Comparison of ENCODE assay signal across 18 mouse cellular contexts in the genomic region with DNA sequence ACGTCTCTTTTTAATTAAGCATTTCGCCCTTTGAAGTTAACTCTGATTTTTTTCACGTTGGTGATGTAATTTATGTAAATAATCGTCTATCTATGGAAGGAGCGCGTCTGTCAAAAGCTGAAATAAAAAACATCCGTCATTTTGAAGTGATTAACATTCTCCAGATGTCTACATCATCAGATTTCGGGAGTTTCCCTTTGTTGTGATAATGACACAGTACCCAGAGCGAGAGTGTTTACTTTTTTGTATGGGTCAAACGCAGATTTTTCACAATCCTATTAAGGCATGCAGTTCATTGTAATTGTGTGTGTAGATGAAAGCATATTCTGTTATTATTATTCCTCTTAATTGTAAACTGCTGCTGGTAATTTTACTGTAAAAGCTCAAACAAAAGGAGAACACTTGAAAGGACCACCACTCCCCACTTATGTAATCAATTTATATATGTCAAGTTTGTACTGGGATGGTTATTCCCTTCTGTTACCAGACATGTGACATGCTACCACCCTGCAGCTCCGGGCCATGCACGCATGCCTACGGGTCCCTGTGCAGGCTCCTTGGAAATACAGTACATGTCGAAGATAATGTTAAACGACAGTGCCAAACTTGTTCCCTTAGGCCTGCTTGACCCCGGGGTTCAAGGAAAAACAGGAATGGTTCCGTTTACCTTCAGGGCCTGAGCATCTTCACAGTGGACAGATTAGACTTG. TPM values are rescaled to one million over a fixed set of nuclear protein-coding genes. Genes with fewer than 3 reads are reported as not detected.
DNase-seq lines count a peak whose midpoint lies in the region; ATAC-seq and TF ChIP-seq lines count a peak whose summit lies in the region.
"Had no signal": no experiment of that assay in that cellular context is flagged by ENCODE, and none has a peak within 500 bp of the region (broad histone marks: within the 10 kb centered on the region; RNA-seq: fewer than 3 reads in every experiment).

No protein-coding gene starts in this region.

- H3K36me3 ChIP-seq in forebrain, embryonic 11.5 days (ENCODE audit: control insufficient read depth, insufficient read depth, low read length): no peaks in the 10 kb centered on the region
- H3K36me3 ChIP-seq in forebrain, postnatal 0 days (ENCODE audit: insufficient read depth): no peaks in the 10 kb centered on the region
- no peaks in the 10 kb centered on the region for H3K36me3 ChIP-seq in forebrain, embryonic 15.5 days
- H3K36me3 ChIP-seq in limb, embryonic 12.5 days: no peaks in the 10 kb centered on the region
- H3K36me3 ChIP-seq: intestine, embryonic 15.5 days had no signal

- ATAC-seq in forebrain, embryonic 11.5 days (replicated peaks; ENCODE audit: low FRiP score): peak; percentile 47
- no peak for ATAC-seq in forebrain, postnatal 0 days
- ATAC-seq in forebrain, embryonic 15.5 days (replicated peaks): peak; percentile 69
- ATAC-seq in limb, embryonic 12.5 days (ENCODE audit: insufficient number of reproducible peaks, insufficient read depth, low FRiP score, low TSS enrichment, low read depth): peak; percentile 45; the same call in 1 of the 2 replicates
- ATAC-seq: intestine, embryonic 15.5 days; Patski had no signal

- H3K4me1 ChIP-seq in forebrain, embryonic 11.5 days (replicated peaks; ENCODE audit: control insufficient read depth, insufficient read depth, low read length): peaks cover 10% of the 10 kb centered on the region; the same call in 1 of the 2 replicates
- peaks cover 6% of the 10 kb centered on the region for H3K4me1 ChIP-seq in forebrain, postnatal 0 days (ENCODE audit: insufficient read depth)
- peaks cover 33% of the 10 kb centered on the region for H3K4me1 ChIP-seq in forebrain, embryonic 15.5 days
- H3K4me1 ChIP-seq in limb, embryonic 12.5 days (replicated peaks): peaks cover 38% of the 10 kb centered on the region

- peak; percentile 55 for DNase-seq in forebrain, embryonic 11.5 days (ENCODE audit: low spot score)
- DNase-seq in forebrain, postnatal 0 days: no peak
- peak; percentile 49 for DNase-seq in embryo, embryonic 10.5 days (ENCODE audit: low spot score)
- DNase-seq in thymus, postnatal 10 days (ENCODE audit: low spot score in 2 of 2): no peak
- DNase-seq in spleen, postnatal 4 days (ENCODE audit: low spot score in 2 of 2): no peak
- no peak for DNase-seq in left cerebral cortex, postnatal 25 days (ENCODE audit: low spot score in 2 of 2)
- DNase-seq: cerebellum, adult 18-20 months; heart, adult 18-20 months; layer of hippocampus, adult 9-11 months; lung, postnatal 4 days; right cerebral cortex, adult 18-20 months had no signal

- no peak overlapping the region for H3K4me2 ChIP-seq in forebrain, embryonic 11.5 days (ENCODE audit: low read depth, low read length, severe bottlenecking)
- H3K4me2 ChIP-seq in forebrain, postnatal 0 days (ENCODE audit: low read depth): no peak overlapping the region
- no peak overlapping the region for H3K4me2 ChIP-seq in forebrain, embryonic 15.5 days (replicated peaks)
- no peak overlapping the region for H3K4me2 ChIP-seq in limb, embryonic 12.5 days
- H3K4me2 ChIP-seq: intestine, embryonic 15.5 days had no signal

- no peak for TF ChIP-seq CTCF in forebrain, postnatal 0 days (IDR thresholded peaks at IDR 0.05; ENCODE audit: low read depth)

- no peak overlapping the region for H3K9ac ChIP-seq in forebrain, embryonic 11.5 days (ENCODE audit: low read length)
- no peak overlapping the region for H3K9ac ChIP-seq in forebrain, postnatal 0 days
- H3K9ac ChIP-seq in forebrain, embryonic 15.5 days (replicated peaks): no peak overlapping the region
- H3K9ac ChIP-seq in limb, embryonic 12.5 days (replicated peaks): no peak overlapping the region
- H3K9ac ChIP-seq: intestine, embryonic 15.5 days; liver, embryonic 14.5 days had no signal

- H3K27ac ChIP-seq in forebrain, embryonic 11.5 days (ENCODE audit: low read depth, low read length): no peak overlapping the region
- no peak overlapping the region for H3K27ac ChIP-seq in forebrain, postnatal 0 days (ENCODE audit: low read depth, low read length)
- H3K27ac ChIP-seq in forebrain, embryonic 15.5 days (replicated peaks): no peak overlapping the region
- no peak overlapping the region for H3K27ac ChIP-seq in limb, embryonic 12.5 days
- H3K27ac ChIP-seq: intestine, embryonic 15.5 days; kidney, postnatal 0 days; liver, embryonic 14.5 days had no signal

- intact Hi-C loops in left cerebral cortex, postnatal 25 days (cut with DNase I): no loop called here

- peaks cover 3% of the 10 kb centered on the region; the same call in 1 of the 2 replicates for H3K27me3 ChIP-seq in forebrain, embryonic 11.5 days (ENCODE audit: control insufficient read depth, insufficient read depth, low read length)
- H3K27me3 ChIP-seq in forebrain, postnatal 0 days (ENCODE audit: insufficient read depth, low read length): no peaks in the 10 kb centered on the region; the same call in 1 of the 2 replicates
- 0 out of 2 replicates have a peak, but pooled peaks cover 4% of the 10 kb centered on the region for H3K27me3 ChIP-seq in forebrain, embryonic 15.5 days
- H3K27me3 ChIP-seq in limb, embryonic 12.5 days: peaks cover 19% of the 10 kb centered on the region

- H3K4me3 ChIP-seq in forebrain, embryonic 11.5 days (ENCODE audit: low read depth, low read length): no peak overlapping the region
- no peak overlapping the region for H3K4me3 ChIP-seq in forebrain, postnatal 0 days (ENCODE audit: low read depth, low read length)
- no peak overlapping the region for H3K4me3 ChIP-seq in forebrain, embryonic 15.5 days
- no peak overlapping the region for H3K4me3 ChIP-seq in limb, embryonic 12.5 days (replicated peaks)
- H3K4me3 ChIP-seq: intestine, embryonic 15.5 days; myocyte had no signal

- WGBS in forebrain, embryonic 11.5 days: 36% methylated on average over 17 of the region's 17 CpGs
- WGBS in forebrain, postnatal 0 days: 20% methylated on average over 17 of the region's 17 CpGs
- WGBS in forebrain, embryonic 15.5 days: 11% methylated on average over 17 of the region's 17 CpGs
- WGBS in limb, embryonic 12.5 days: 21% methylated on average over 17 of the region's 17 CpGs

- H3K9me3 ChIP-seq in forebrain, embryonic 11.5 days (ENCODE audit: control insufficient read depth, low read length): no peaks in the 10 kb centered on the region
- no peaks in the 10 kb centered on the region for H3K9me3 ChIP-seq in forebrain, postnatal 0 days (ENCODE audit: low read length)
- no peaks in the 10 kb centered on the region for H3K9me3 ChIP-seq in forebrain, embryonic 15.5 days
- no peaks in the 10 kb centered on the region for H3K9me3 ChIP-seq in limb, embryonic 12.5 days
- H3K9me3 ChIP-seq: intestine, embryonic 15.5 days had no signal

RNA-seq across cellular contexts. Expression of a gene that starts 46.0 kb away (rescaled TPM):
- polyA plus RNA-seq in forebrain, embryonic 11.5 days (2014; fragmentation: Nextera tagmentation; extraction: Ambion mirVana): 20.5 and 20.6 TPM in 2 replicates
- total RNA-seq in forebrain, postnatal 0 days (2014; rRNA removed): 11.6 and 15.0 TPM in 2 replicates
- polyA plus RNA-seq in forebrain, postnatal 0 days (2015; fragmentation: Nextera tagmentation; extraction: Ambion mirVana): 11.5 and 13.9 TPM in 2 replicates
- 9.6 and 10.4 TPM in 2 replicates for polyA plus RNA-seq in forebrain, embryonic 15.5 days (2015; fragmentation: Nextera tagmentation; extraction: Ambion mirVana)
- 24.1 and 24.8 TPM in 2 replicates for polyA plus RNA-seq in limb, embryonic 12.5 days (2016; fragmentation: Nextera tagmentation; extraction: Ambion mirVana)
- 10 to 100 TPM; 19.2 TPM for total RNA-seq in left cerebral cortex, postnatal 25 days (2021)

RNA-seq across cellular contexts. Expression of a gene that starts 46.4 kb away (rescaled TPM):
- polyA plus RNA-seq in forebrain, embryonic 11.5 days (2014; fragmentation: Nextera tagmentation; extraction: Ambion mirVana): 20.5 and 21.5 TPM in 2 replicates
- 13.8 and 13.9 TPM in 2 replicates for total RNA-seq in forebrain, postnatal 0 days (2014; rRNA removed)
- polyA plus RNA-seq in forebrain, postnatal 0 days (2015; fragmentation: Nextera tagmentation; extraction: Ambion mirVana): 8.1 and 8.5 TPM in 2 replicates
- 14.1 and 16.4 TPM in 2 replicates for polyA plus RNA-seq in forebrain, embryonic 15.5 days (2015; fragmentation: Nextera tagmentation; extraction: Ambion mirVana)
- 16.0 and 22.4 TPM in 2 replicates for polyA plus RNA-seq in limb, embryonic 12.5 days (2016; fragmentation: Nextera tagmentation; extraction: Ambion mirVana)
- 10 to 100 TPM; 12.0 to 14.9 TPM for total RNA-seq in left cerebral cortex, postnatal 25 days (2021)

Comparison
In these comparisons a context has a peak if more than half of its experiments do, and no peak if none do; other contexts are left out.
1. DNase-seq: peak in forebrain, embryonic 11.5 days (single experiment) and embryo, embryonic 10.5 days (single experiment); none in forebrain, postnatal 0 days (single experiment), thymus, postnatal 10 days (0 of 2), spleen, postnatal 4 days (0 of 2) and left cerebral cortex, postnatal 25 days (0 of 2).